In genomic region chr11:52629776-52630175, GRCm38 (mm10) we compare ENCODE assay signal across 10 mouse cellular contexts.
DNase-seq lines count a peak whose midpoint lies in the region; TF ChIP-seq lines count a peak whose summit lies in the region.
"Had no signal": no experiment of that assay in that cellular context is flagged by ENCODE, and none has a peak within 500 bp of the region (broad histone marks: within the 10 kb centered on the region; RNA-seq: fewer than 3 reads in every experiment).

No protein-coding gene starts in this region.

- H3K4me1 ChIP-seq in kidney, adult 2 months (ENCODE audit: control insufficient read depth, insufficient read depth, low read length): no peaks in the 10 kb centered on the region
- H3K4me1 ChIP-seq: forebrain, embryonic 12.5 days had no signal

- H3K27ac ChIP-seq in kidney, adult 2 months (ENCODE audit: insufficient read depth, low read depth, low read length): no peak overlapping the region
- H3K27ac ChIP-seq: forebrain, embryonic 12.5 days had no signal

- TF ChIP-seq POLR2A in kidney, adult 2 months (IDR thresholded peaks at IDR 0.05; ENCODE audit: low read depth, low read length): no peak

- TF ChIP-seq CTCF in kidney, adult 2 months (conservative IDR thresholded peaks at IDR 0.05; ENCODE audit: insufficient read depth, insufficient read length, low read depth, low read length): peak; percentile 41; the same call in 1 of the 2 replicates

- no peak overlapping the region for H3K4me3 ChIP-seq in kidney, adult 2 months (ENCODE audit: insufficient read depth, low read depth, low read length)
- H3K4me3 ChIP-seq: forebrain, embryonic 12.5 days had no signal

- H3K36me3 ChIP-seq in kidney, adult 2 months (ENCODE audit: control insufficient read depth, insufficient read depth, low read length): no peaks in the 10 kb centered on the region
- H3K36me3 ChIP-seq: forebrain, embryonic 12.5 days had no signal

- WGBS in kidney, adult 2 months: 55% methylated on average over 5 of the region's 5 CpGs

- DNase-seq in kidney, adult 2 months: peak; percentile 2
- DNase-seq in kidney, postnatal 25 days: no peak
- peak; percentile 42 for DNase-seq in 3T3-L1 (ENCODE audit: low read depth, low spot score)
- peak; percentile 57 for DNase-seq in A20 (ENCODE audit: low read depth, low spot score)
- DNase-seq in c-Kit-positive CD71-positive TER-119-negative erythroid progenitor cells, embryonic 14.5 days (ENCODE audit: low read depth): peak; percentile 3
- no peak for DNase-seq in urinary bladder, postnatal 14 days (ENCODE audit: low spot score)
- no peak for DNase-seq in lung, postnatal 25 days (ENCODE audit: low spot score)
- DNase-seq: heart, postnatal 14 days; layer of hippocampus, postnatal 36 days had no signal

- H3K27me3 ChIP-seq in kidney, adult 2 months (replicated peaks; ENCODE audit: control insufficient read depth, insufficient read depth, low read length): no peaks in the 10 kb centered on the region
- H3K27me3 ChIP-seq: forebrain, embryonic 12.5 days had no signal

Comparison
In these comparisons a context has a peak if more than half of its experiments do, and no peak if none do; other contexts are left out.
1. DNase-seq: peak in kidney, adult 2 months (single experiment), 3T3-L1 (single experiment), A20 (single experiment) and c-Kit-positive CD71-positive TER-119-negative erythroid progenitor cells, embryonic 14.5 days (single experiment); none in kidney, postnatal 25 days (0 of 2), urinary bladder, postnatal 14 days (single experiment) and lung, postnatal 25 days (single experiment).